Mouse (Mus musculus): ENCODE measurements at regions not wholly inside any gene's neighbourhood (a gene's known extent, or its start where the extent isn't known, plus 50 kb on each side); places are given as distances from the start of the nearest gene placed in this dataset.

GRCm38 (mm10) chr8:8274987-8275386 is 386.1 kb downstream of the Efnb2 start:
- no peak for DNase-seq (ENCODE audit: low read depth)

GRCm38 (mm10) chr8:8274211-8274641 is 386.8 kb downstream of the Efnb2 start:
- DNase-seq (ENCODE audit: low read depth): no peak

- no peak for DNase-seq (ENCODE audit: low read depth)
These were observed 402.2 kb downstream of the Efnb2 start for GRCm38 (mm10) chr8:8258855-8259254.

DNA sequence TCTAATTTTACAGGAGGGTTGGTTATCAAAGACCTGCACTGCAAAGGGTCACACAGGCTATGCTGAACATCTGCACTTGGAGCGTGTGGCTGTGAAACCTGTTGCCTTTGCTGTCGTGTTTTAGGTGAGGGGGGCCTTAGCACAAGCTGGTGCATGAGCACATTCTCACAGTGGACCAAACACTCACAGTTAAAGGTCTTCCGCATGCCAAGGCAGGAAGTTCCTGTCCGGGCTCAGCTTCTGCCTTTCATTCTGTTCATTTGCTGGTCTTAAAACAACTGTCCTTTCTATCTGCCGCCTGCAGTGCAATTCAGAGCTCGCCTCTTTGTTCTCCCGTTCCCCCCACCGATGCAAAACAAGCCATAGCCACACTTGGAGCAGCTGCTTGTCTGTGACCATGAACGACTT is 402.8 kb downstream of the Efnb2 start:
- no peak for DNase-seq (ENCODE audit: low read depth)

DNA sequence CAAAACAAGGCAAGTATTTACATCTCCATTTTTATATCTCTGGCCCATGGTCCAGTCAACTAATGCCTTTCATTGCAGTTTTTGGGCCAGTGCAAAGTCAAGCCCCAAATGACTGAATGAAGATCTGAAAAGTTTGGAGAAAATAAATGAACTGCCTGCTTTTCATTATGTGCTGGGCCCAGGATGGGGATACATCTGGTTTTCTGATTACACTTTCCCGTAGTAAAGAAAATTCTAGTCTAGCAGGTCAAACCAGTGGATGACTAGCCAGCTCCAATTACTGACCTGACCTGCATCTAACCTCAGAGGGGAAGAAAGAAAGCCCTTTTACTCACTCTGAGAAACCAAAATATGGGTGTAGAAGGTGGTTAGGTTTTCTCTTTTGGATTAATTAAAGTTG is 404.7 kb downstream of the Efnb2 start:
- DNase-seq (ENCODE audit: low read depth): no peak

DNA sequence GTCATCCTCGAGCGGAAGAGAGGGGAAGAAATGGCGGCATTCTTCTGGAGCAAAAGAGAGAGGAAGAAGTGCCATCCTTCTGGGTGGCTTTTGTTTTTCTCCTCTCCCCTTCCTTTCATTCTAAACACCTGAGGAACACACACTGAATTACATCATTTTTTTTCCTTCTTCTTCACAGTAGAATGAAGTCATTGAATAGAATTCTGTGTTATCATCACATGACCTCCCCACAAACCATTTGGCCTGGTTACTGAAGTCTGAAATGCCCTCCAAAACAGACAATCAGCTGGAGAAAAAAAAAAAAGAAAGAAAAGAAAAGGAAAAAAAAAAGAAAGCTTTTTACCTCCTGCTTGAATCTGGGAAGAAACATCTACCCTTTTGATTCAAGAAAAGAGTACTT is 406.6 kb downstream of the Efnb2 start:
- no peak for DNase-seq (ENCODE audit: low read depth)

DNA sequence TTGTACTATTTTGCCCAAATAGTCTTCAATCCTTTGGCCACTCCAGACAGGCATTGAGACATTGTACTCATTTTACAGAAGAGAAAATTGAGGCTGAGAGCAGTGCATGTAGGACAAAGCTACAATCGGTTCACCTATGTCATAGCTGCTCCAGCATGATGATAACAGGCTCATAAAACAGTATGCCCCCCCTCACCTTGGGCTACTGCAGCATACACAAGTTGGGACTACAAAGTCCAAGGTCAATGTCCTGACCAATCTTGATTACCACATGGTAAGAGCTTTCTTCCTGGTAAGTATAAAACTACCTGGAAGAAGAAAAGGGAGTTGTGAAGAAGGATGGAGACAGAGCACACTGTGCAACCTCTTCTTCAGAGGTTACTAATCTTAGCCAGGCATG is 416.4 kb downstream of the Efnb2 start:
- DNase-seq (ENCODE audit: low read depth): no peak

DNA sequence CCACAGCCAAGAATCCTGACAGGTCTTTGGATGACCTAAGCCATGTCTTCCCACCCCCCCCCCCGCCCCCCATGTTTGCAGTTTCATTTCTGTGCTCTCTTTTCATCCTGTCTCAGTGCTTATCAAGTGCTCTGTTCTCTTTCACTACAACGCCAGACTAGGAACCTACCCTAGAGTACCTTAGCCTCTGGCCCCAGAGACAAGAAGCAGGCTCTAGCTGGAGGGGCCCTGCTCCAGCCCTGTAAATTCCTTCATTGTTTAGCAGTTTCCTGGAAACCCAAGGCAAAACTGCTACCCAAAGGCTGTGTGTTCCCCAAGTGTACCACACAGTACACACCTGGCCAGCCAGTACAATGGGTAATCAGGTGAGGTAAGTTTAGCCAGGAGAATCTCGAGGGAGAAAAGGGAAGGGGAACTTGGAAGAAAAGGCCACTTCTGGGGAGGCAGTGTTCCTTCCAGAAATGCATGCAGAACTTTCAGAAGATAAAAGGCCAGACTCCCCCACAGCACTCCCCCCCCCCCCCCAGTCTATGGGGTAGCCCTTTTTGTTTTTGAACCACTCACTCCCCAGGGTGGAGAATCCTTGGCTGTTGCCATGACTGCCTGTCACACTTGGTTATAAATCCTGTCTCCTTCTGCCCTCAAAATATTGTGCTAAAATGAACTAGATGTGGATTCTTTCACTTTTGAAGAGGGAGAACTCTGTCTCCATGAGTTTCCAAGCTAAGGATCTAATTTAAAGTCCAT is 419.1 kb downstream of the Efnb2 start:
- DNase-seq (ENCODE audit: low read depth): no peak

GRCm38 (mm10) chr8:8241051-8241688 is 419.9 kb downstream of the Efnb2 start:
- DNase-seq (ENCODE audit: low read depth): no peak

DNA sequence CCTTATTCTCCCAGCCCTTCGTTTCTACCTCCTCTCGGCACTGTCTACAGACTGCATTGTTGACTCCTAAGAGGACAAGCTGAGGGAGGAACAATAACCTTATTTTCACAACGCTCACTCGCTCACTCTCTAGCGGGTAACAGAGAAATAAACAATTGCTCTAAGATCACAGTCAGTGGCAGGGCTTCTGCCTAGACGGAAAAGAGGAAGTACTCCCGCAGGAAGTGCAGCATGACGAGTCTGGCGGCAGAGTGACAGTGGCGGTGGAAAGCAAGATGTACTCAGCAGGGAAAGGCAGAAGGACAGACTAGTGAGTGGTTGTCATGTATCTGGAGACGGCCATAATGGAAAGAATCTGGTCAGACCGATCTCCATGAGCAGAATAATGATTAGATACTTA is 421.6 kb downstream of the Efnb2 start:
- DNase-seq (ENCODE audit: low read depth): no peak

- DNase-seq (ENCODE audit: low read depth): no peak
These were observed 423.0 kb downstream of the Efnb2 start for GRCm38 (mm10) chr8:8238051-8238450.

DNA sequence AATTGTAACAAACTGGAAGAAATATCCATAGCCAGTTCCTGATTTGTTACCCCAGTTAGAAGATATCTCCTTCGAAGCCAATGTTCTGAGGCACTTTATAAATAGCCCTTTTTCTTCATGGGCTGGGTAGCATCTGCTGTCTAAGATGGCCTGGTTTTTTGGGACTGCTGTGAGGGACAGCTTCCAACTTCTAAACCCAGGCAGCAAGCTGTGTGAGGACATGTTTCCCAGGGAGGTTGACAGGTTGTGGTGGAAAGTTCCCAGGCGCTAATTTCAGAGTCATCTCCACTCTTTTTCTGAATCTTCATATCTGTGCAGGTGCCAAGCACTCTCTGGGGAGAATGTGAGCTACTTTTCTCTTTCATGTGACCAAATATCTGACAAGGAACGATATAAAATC is 427.4 kb downstream of the Efnb2 start:
- DNase-seq (ENCODE audit: low read depth): no peak

DNA sequence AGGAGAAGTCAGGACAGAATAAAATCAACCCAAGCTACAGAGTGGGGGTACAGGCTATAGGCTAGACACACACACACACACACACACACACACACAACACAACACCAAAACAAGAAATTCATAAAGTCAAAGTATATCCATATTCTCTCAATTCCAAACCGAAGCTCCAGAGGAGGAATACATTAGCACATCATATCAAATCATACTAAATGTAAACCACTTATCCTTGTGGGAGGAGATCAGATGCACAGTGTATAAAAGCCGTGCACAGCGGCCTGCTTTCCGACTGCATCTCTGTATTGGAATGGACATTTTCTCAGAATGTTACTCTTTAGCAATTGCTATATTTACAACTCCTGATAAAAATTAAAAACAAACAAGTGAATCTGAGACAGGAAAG is 427.9 kb downstream of the Efnb2 start:
- DNase-seq (ENCODE audit: low read depth): no peak

GRCm38 (mm10) chr8:8231996-8232632 is 428.9 kb downstream of the Efnb2 start:
- DNase-seq (ENCODE audit: low read depth): no peak

- no peak for DNase-seq (ENCODE audit: low read depth)
These were observed 429.6 kb downstream of the Efnb2 start for GRCm38 (mm10) chr8:8231308-8231985.

GRCm38 (mm10) chr8:8225994-8226393 is 435.0 kb downstream of the Efnb2 start:
- DNase-seq (ENCODE audit: low read depth): no peak

- no peak for DNase-seq (ENCODE audit: low read depth)
These were observed 435.7 kb downstream of the Efnb2 start for GRCm38 (mm10) chr8:8225175-8225830.

GRCm38 (mm10) chr8:8220395-8221031 is 440.5 kb downstream of the Efnb2 start:
- no peak for DNase-seq (ENCODE audit: low read depth)

DNA sequence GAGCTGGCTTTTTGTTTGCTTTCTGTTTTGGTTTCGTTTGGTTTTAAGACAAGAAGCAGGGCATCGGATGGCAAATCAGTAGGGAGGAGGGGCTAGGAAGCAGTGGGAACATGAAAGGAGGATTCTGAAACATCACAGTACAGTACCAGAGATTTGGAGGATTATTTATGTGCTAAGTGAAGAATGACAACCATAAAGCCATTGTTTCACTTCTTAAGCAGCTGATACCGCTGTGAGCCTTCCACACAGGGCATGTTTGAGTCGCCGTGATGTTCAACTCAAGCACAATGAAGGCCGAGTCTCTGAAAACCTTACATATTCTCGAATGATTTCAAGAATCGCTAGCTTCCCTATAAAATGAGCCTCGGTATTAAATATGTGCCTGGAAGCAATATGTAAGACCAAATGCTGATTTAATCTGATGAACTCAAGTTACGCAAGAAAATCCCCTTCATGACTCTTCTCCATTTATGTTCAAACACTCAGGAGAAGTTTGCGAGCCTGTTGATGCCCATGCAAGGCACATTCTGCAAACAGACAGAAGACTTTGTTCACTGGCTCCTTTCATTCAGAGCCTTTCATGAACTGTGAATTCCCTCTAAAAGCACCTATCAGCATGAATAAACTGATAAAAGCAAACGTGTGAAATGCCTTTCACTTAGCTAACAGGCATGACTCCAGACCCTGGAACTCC is 441.2 kb downstream of the Efnb2 start:
- DNase-seq (ENCODE audit: low read depth): no peak

DNA sequence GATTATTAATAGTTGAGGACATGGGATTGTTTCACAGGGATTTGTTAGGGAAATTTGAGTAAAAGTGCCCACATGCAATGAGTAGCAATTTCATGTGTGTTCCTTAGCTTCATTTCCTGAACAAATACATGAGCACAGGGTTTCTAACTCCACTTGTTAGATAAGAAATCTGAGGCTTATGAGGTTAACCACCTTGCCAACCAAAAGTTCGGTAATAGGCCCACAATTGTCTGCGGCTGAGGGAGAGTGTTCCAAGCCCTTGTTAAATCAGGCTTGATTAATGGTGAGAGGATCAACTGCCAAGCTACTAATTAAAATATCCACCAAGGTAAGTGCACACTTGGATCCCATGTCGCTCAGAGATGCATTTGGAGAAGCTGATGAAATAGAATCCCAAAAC is 468.0 kb downstream of the Efnb2 start:
- no peak for DNase-seq (ENCODE audit: low read depth)

DNA sequence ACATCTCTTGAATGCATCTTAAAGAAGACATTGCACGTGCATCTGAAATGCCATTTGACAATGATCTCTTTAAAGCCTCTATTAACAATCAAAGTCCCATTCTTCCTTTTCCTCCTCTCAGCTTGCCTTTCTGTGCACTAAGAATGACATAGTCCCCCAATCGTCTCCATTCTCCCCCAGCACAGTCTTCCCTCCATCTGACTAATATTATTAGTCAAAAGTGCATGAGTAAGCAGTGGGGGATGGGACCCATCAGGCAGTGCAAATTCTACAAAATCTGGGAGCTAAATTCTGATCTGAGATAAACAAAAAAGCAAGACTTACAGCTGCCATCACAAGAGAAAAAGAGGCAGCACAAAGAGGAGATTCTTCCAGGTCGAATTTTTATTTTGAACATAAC is 475.0 kb downstream of the Efnb2 start:
- DNase-seq (ENCODE audit: low read depth): no peak
